Mouse (Mus musculus): ENCODE measurements at regions not wholly inside any gene's neighbourhood (a gene's known extent, or its start where the extent isn't known, plus 50 kb on each side); places are given as distances from the start of the nearest gene placed in this dataset.

- H3K36me3 ChIP-seq: no peaks in the 10 kb centered on the region
- H3K27ac ChIP-seq (replicated peaks): no peak overlapping the region
- H3K4me3 ChIP-seq: no peak overlapping the region
- WGBS: 63% methylated on average over 5 of the region's 5 CpGs
- H3K9me3 ChIP-seq: no peaks in the 10 kb centered on the region
- H3K4me2 ChIP-seq (replicated peaks): no peak overlapping the region
- ATAC-seq (replicated peaks): no peak
- no peaks in the 10 kb centered on the region for H3K4me1 ChIP-seq
- H3K9ac ChIP-seq (replicated peaks): no peak overlapping the region
- no peaks in the 10 kb centered on the region for H3K27me3 ChIP-seq
Observed at GRCm38 (mm10) chr3:112733205-112733604, 525.4 kb downstream of the Amy2a5 start.

DNA sequence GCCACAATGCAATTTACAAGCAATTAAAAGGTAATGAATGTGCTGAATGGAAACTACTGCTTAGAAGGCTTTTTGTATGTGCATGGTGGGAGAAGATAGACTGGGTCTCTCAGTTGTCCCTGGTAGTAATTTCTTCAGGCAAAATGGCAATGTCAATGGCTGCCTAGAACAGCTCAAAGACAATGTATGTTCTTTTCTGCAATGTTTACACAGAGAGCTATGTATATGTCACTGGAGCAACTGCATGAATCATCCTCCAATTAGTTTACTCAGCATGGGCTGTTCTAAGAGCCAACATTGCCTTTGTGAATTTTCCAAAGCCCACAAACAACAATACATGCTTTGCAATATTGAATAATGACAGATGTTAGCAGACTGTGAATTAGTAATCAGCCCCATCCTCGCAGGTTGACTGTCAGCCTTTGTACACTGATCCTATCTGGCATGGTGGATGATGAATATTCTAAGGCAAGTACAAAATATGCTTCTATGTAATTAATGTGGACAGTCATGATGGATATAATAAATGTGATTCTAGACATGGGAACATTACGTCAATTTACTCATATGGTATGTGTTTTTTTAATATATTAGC is 559.0 kb downstream of the Amy2a5 start:
- 55% methylated on average over 2 of the region's 2 CpGs for WGBS
- 0 out of 2 replicates have a peak, but pooled peaks have one; percentile 32 for ATAC-seq (replicated peaks)

GRCm38 (mm10) chr3:112688151-112688550 is 570.5 kb downstream of the Amy2a5 start:
- H3K4me3 ChIP-seq: no peak overlapping the region
- no peaks in the 10 kb centered on the region for H3K27me3 ChIP-seq
- no peaks in the 10 kb centered on the region for H3K4me1 ChIP-seq
- no peaks in the 10 kb centered on the region for H3K9me3 ChIP-seq
- 19% methylated on average over 1 of the region's 1 CpGs for WGBS
- H3K36me3 ChIP-seq: no peaks in the 10 kb centered on the region
- no peak overlapping the region for H3K4me2 ChIP-seq (replicated peaks)
- no peak for ATAC-seq (replicated peaks)
- no peak overlapping the region for H3K27ac ChIP-seq (replicated peaks)
- H3K9ac ChIP-seq (replicated peaks): no peak overlapping the region

More for the DNA sequence above, 559.0 kb downstream of the Amy2a5 start:
- no peak overlapping the region for H3K4me2 ChIP-seq (replicated peaks)
- H3K27ac ChIP-seq (replicated peaks): no peak overlapping the region
- H3K4me1 ChIP-seq: 0 out of 2 replicates have a peak, but pooled peaks cover 4% of the 10 kb centered on the region
- H3K9ac ChIP-seq (replicated peaks): no peak overlapping the region
- H3K36me3 ChIP-seq: no peaks in the 10 kb centered on the region
- H3K9me3 ChIP-seq: no peaks in the 10 kb centered on the region
- no peak overlapping the region for H3K4me3 ChIP-seq
- H3K27me3 ChIP-seq: no peaks in the 10 kb centered on the region

GRCm38 (mm10) chr3:112638581-112638980 is 620.1 kb downstream of the Amy2a5 start:
- Histone ChIP-seq H3K36me3 (no peaks in the 10 kb centered on the region), H3K4me1 (no peaks in the 10 kb centered on the region), H3K27me3 (no peaks in the 10 kb centered on the region), H3K9ac (replicated peaks) (no peak overlapping the region), H3K9me3 (no peaks in the 10 kb centered on the region), H3K4me3 (no peak overlapping the region), H3K4me2 (replicated peaks) (no peak overlapping the region), H3K27ac (replicated peaks) (no peak overlapping the region)
- ATAC-seq (replicated peaks): no peak
- WGBS: 83% methylated on average over 2 of the region's 2 CpGs

DNA sequence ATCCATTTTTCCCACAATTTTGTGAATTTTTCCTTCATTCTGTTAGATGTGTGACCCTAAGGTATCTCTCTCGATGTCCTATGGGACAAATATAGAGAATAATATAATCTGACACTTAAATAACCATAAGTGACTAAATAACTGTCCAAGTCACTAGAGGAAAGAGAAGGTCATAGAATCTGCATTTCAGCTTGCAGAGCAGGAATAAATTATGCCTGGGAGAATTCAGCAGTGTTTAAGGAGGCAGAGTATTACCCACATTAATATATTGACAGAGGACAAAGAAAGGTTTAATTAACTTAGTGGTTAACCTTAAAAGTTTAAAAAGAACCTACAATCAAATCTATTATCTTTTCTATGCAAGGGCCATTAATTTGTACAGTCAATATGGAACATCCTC is 655.2 kb downstream of the Amy2a5 start:
- WGBS: 79% methylated on average over 1 of the region's 1 CpGs
- ATAC-seq (replicated peaks): no peak
- Histone ChIP-seq H3K9me3 (no peaks in the 10 kb centered on the region), H3K27ac (replicated peaks) (no peak overlapping the region), H3K36me3 (no peaks in the 10 kb centered on the region), H3K4me2 (replicated peaks) (no peak overlapping the region), H3K4me3 (no peak overlapping the region), H3K27me3 (no peaks in the 10 kb centered on the region), H3K4me1 (no peaks in the 10 kb centered on the region), H3K9ac (replicated peaks) (no peak overlapping the region)

- Histone ChIP-seq H3K36me3 (no peaks in the 10 kb centered on the region), H3K27ac (replicated peaks) (no peak overlapping the region), H3K4me2 (replicated peaks) (no peak overlapping the region), H3K4me3 (no peak overlapping the region), H3K4me1 (no peaks in the 10 kb centered on the region), H3K9ac (replicated peaks) (no peak overlapping the region), H3K9me3 (no peaks in the 10 kb centered on the region), H3K27me3 (no peaks in the 10 kb centered on the region)
- WGBS: 92% methylated on average over 1 of the region's 1 CpGs
- ATAC-seq (replicated peaks): no peak
Observed at GRCm38 (mm10) chr3:112582314-112582713, 676.3 kb downstream of the Amy2a5 start.
